Mouse (Mus musculus): ENCODE measurements around the gene Npy1r.
A peak's percentile ranks its signal among the peaks of the same experiment; 100 is the strongest.

The Npy1r gene

GRCm38 (mm10) chr8:66696970-66697843 is at the start of gene Npy1r:
TSS of gene Npy1r (plus strand) at chr8:66697192.
- peak in 1 of 2 experiments; percentile 24 for DNase-seq

GRCm38 (mm10) chr8:66681261-66681660 is 15.7 kb upstream of the Npy1r start:
- no peak for DNase-seq

GRCm38 (mm10) chr8:66687511-66688329 is 9.3 kb upstream of the Npy1r start, which contains the start of gene Npy5r:
TSS of gene Npy5r (minus strand) at chr8:66688128.
- DNase-seq = peak; percentile 10 to 19

GRCm38 (mm10) chr8:66688395-66688794 is 8.6 kb upstream of the Npy1r start:
- no peak for DNase-seq

- no peak for DNase-seq
These were observed 8.2 kb upstream of the Npy1r start for GRCm38 (mm10) chr8:66688799-66689198.

GRCm38 (mm10) chr8:66690402-66690801 is 6.6 kb upstream of the Npy1r start:
- DNase-seq = no peak

- no peak for DNase-seq
These were observed 1.0 kb downstream of the Npy1r start for GRCm38 (mm10) chr8:66698011-66698410.

- no peak for DNase-seq
These were observed 1.8 kb downstream of the Npy1r start for GRCm38 (mm10) chr8:66698782-66699181.

- no peak for DNase-seq
These were observed 17.5 kb downstream of the Npy1r start for GRCm38 (mm10) chr8:66714324-66714975.

- no peak for DNase-seq
These were observed 25.8 kb downstream of the Npy1r start for GRCm38 (mm10) chr8:66722835-66723234.

GRCm38 (mm10) chr8:66729446-66729845 is 32.5 kb downstream of the Npy1r start:
- no peak for DNase-seq

- no peak for DNase-seq
These were observed 35.0 kb downstream of the Npy1r start for GRCm38 (mm10) chr8:66731957-66732356.

GRCm38 (mm10) chr8:66742359-66742758 is 45.4 kb downstream of the Npy1r start:
- DNase-seq = no peak

- no peak for DNase-seq
These were observed 48.6 kb downstream of the Npy1r start for GRCm38 (mm10) chr8:66745612-66746011.

GRCm38 (mm10) chr8:66751621-66752020 is 54.6 kb downstream of the Npy1r start:
- no peak for DNase-seq

GRCm38 (mm10) chr8:66756161-66756560 is 59.2 kb downstream of the Npy1r start:
- no peak for DNase-seq

Data from cerebellum, postnatal 36 days (tissue).